Mouse (Mus musculus) MEL (cell line): ENCODE data around the gene Aifm3. TPM values are rescaled to one million over a fixed set of nuclear protein-coding genes. Genes with fewer than 3 reads are reported as not detected.

Experiments used
- DNase-seq: peaks from one replicate; pipeline ENCODE4 v3.0.0; 2011; ENCODE audit warnings: low read depth, low spot score
- H3K27ac ChIP-seq: 2 replicates; pipeline ENCODE4 v1.5.1; 2012; ENCODE audit warnings: low read depth, mild to moderate bottlenecking, control low read depth, low read length, moderate library complexity; ENCODE audit not compliant: control insufficient read depth
- H3K27me3 ChIP-seq, 2 experiments: fragments of 150-350 bp in 1 of 2; sonication (generic) in 1 of 2; 2 replicates each; pipeline ENCODE4 v1.6.1; 2012; ENCODE audit warnings: low read length in 2 of 2, mild to moderate bottlenecking in 2 of 2, improper control_type of control experiment in 1 of 2, moderate library complexity in 1 of 2; ENCODE audit not compliant: insufficient read depth in 2 of 2, control insufficient read depth in 1 of 2
- H3K36me3 ChIP-seq, 2 experiments: 2 replicates each; pipeline ENCODE4 v1.6.1; 2012 to 2014; ENCODE audit warnings: low read length in 2 of 2, improper control_type of control experiment in 1 of 2, inconsistent platforms in 1 of 2, mild to moderate bottlenecking in 1 of 2; ENCODE audit not compliant: insufficient read depth in 2 of 2, control insufficient read depth in 1 of 2
- H3K4me1 ChIP-seq, 2 experiments: fragments of 150-350 bp in 1 of 2; sonication (generic) in 1 of 2; 2 replicates each; pipeline ENCODE4 v1.6.1; 2012; ENCODE audit warnings: low read length in 2 of 2, improper control_type of control experiment in 1 of 2, mild to moderate bottlenecking in 1 of 2; ENCODE audit not compliant: insufficient read depth in 2 of 2, control insufficient read depth in 1 of 2
- H3K4me3 ChIP-seq, 2 experiments: fragments of 150-350 bp in 1 of 2; sonication (generic) in 1 of 2; 2 replicates each; pipeline ENCODE4 v1.5.1; 2012; ENCODE audit warnings: low read depth in 2 of 2, low read length in 2 of 2, mild to moderate bottlenecking in 2 of 2, moderate library complexity in 2 of 2, control low read depth in 1 of 2, improper control_type of control experiment in 1 of 2; ENCODE audit not compliant: control insufficient read depth in 1 of 2, insufficient read depth in 1 of 2
- H3K79me2 ChIP-seq: 2 replicates; pipeline ENCODE4 v1.6.1; 2012; ENCODE audit warnings: mild to moderate bottlenecking, low read length, moderate library complexity; ENCODE audit not compliant: control insufficient read depth, poor library complexity, insufficient read depth
- H3K9ac ChIP-seq: 2 replicates; pipeline ENCODE4 v1.6.1; 2012; ENCODE audit warnings: low read depth, mild to moderate bottlenecking, control low read depth, low read length, moderate library complexity; ENCODE audit not compliant: control insufficient read depth, poor library complexity, severe bottlenecking
- H3K9me3 ChIP-seq: fragments of 150-350 bp; sonication (generic); replicated peaks from 2 replicates; pipeline ENCODE4 v1.6.1; 2012; ENCODE audit warnings: mild to moderate bottlenecking, low read length, improper control_type of control experiment, moderate library complexity; ENCODE audit not compliant: insufficient read depth
- CTCF ChIP-seq, 3 experiments: IDR thresholded peaks in 2 of 3; conservative IDR thresholded peaks in 1 of 3; 2 replicates each; pipeline ENCODE4 v1.5.1; 2011 to 2012; ENCODE audit warnings: low read length in 3 of 3, low read depth in 2 of 3, mild to moderate bottlenecking in 2 of 3, improper control_type of control experiment in 1 of 3, inconsistent platforms in 1 of 3, mixed read lengths in 1 of 3, moderate library complexity in 1 of 3; ENCODE audit not compliant: control insufficient read depth in 1 of 3, insufficient read depth in 1 of 3, poor library complexity in 1 of 3, severe bottlenecking in 1 of 3
- ELF1 ChIP-seq: IDR thresholded peaks from 2 replicates; pipeline ENCODE4 v1.6.1; 2014; ENCODE audit warnings: low read depth, mild to moderate bottlenecking, inconsistent platforms, low read length, improper control_type of control experiment, moderate library complexity
- ETS1 ChIP-seq: IDR thresholded peaks from 2 replicates; pipeline ENCODE4 v1.6.1; 2012; ENCODE audit warnings: low read depth, mild to moderate bottlenecking, inconsistent platforms, low read length, improper control_type of control experiment, moderate library complexity
- GABPA ChIP-seq: IDR thresholded peaks from 2 replicates; pipeline ENCODE4 v1.6.1; 2012; ENCODE audit warnings: low read depth, mild to moderate bottlenecking, inconsistent platforms, low read length, improper control_type of control experiment, moderate library complexity
- GATA1 ChIP-seq: IDR thresholded peaks from 2 replicates; pipeline ENCODE4 v1.6.1; 2011; ENCODE audit warnings: low read depth, low read length, improper control_type of control experiment
- HCFC1 ChIP-seq: IDR thresholded peaks from 2 replicates; pipeline ENCODE4 v1.6.1; 2012; ENCODE audit warnings: low read depth, mild to moderate bottlenecking, inconsistent platforms, low read length, improper control_type of control experiment, moderate library complexity
- KAT2A ChIP-seq: conservative IDR thresholded peaks from 2 replicates; pipeline ENCODE4 v1.6.1; 2012; ENCODE audit warnings: low read depth, low read length, improper control_type of control experiment, inconsistent platforms
- MAFK ChIP-seq: IDR thresholded peaks from 2 replicates; pipeline ENCODE4 v1.6.1; 2011; ENCODE audit warnings: low read depth, mild to moderate bottlenecking, low read length, improper control_type of control experiment, borderline replicate concordance
- MAX ChIP-seq: IDR thresholded peaks from 2 replicates; pipeline ENCODE4 v1.6.1; 2011; ENCODE audit warnings: low read length, improper control_type of control experiment
- MAZ ChIP-seq: IDR thresholded peaks from 2 replicates; pipeline ENCODE4 v1.6.1; 2012; ENCODE audit warnings: low read depth, mild to moderate bottlenecking, inconsistent platforms, low read length, improper control_type of control experiment
- MYB ChIP-seq: IDR thresholded peaks from 2 replicates; pipeline ENCODE4 v1.6.1; 2011; ENCODE audit warnings: mild to moderate bottlenecking, low read depth, low read length, improper control_type of control experiment
- MYC ChIP-seq: IDR thresholded peaks from 2 replicates; pipeline ENCODE4 v1.6.1; 2011; ENCODE audit warnings: low read depth, mild to moderate bottlenecking, low read length, improper control_type of control experiment, moderate library complexity
- NELFE ChIP-seq: IDR thresholded peaks from 2 replicates; pipeline ENCODE4 v1.6.1; 2011; ENCODE audit warnings: low read depth, low read length, improper control_type of control experiment
- POLR2A ChIP-seq, 2 experiments: IDR thresholded peaks; 2 replicates each; pipeline ENCODE4 v1.6.1; 2011 to 2012; ENCODE audit warnings: low read length in 2 of 2, mild to moderate bottlenecking in 2 of 2, control low read depth in 1 of 2, improper control_type of control experiment in 1 of 2, low read depth in 1 of 2, moderate library complexity in 1 of 2; ENCODE audit not compliant: control insufficient read depth in 1 of 2, insufficient read depth in 1 of 2, poor library complexity in 1 of 2
- POLR2AphosphoS2 ChIP-seq: IDR thresholded peaks from 2 replicates; pipeline ENCODE4 v1.6.1; 2011; ENCODE audit warnings: low read length, improper control_type of control experiment
- POLR2AphosphoS5 ChIP-seq: IDR thresholded peaks from 2 replicates; pipeline ENCODE4 v1.6.1; 2012; ENCODE audit warnings: low read depth, borderline replicate concordance, mild to moderate bottlenecking, inconsistent platforms, low read length, moderate library complexity, mixed read lengths
- RAD21 ChIP-seq: IDR thresholded peaks from 2 replicates; pipeline ENCODE4 v1.6.1; 2011; ENCODE audit warnings: mild to moderate bottlenecking, low read depth, low read length, improper control_type of control experiment
- RCOR1 ChIP-seq: IDR thresholded peaks from 2 replicates; pipeline ENCODE4 v1.6.1; 2012; ENCODE audit warnings: low read depth, mild to moderate bottlenecking, inconsistent platforms, low read length, improper control_type of control experiment
- SIN3A ChIP-seq: IDR thresholded peaks from 2 replicates; pipeline ENCODE4 v1.6.1; 2012; ENCODE audit warnings: low read length, improper control_type of control experiment, inconsistent platforms
- SMC3 ChIP-seq: IDR thresholded peaks from 2 replicates; pipeline ENCODE4 v1.6.1; 2011; ENCODE audit warnings: low read depth, low read length, improper control_type of control experiment
- TAL1 ChIP-seq: IDR thresholded peaks from 2 replicates; pipeline ENCODE4 v1.6.1; 2012; ENCODE audit warnings: mild to moderate bottlenecking, inconsistent platforms, low read length, moderate library complexity, mixed read lengths
- TBP ChIP-seq: IDR thresholded peaks from 2 replicates; pipeline ENCODE4 v1.8.0; 2011; ENCODE audit warnings: low read depth, low read length, improper control_type of control experiment
- UBTF ChIP-seq: IDR thresholded peaks from 2 replicates; pipeline ENCODE4 v1.6.1; 2012; ENCODE audit warnings: low read depth, mild to moderate bottlenecking, inconsistent platforms, low read length, improper control_type of control experiment, moderate library complexity, borderline replicate concordance; ENCODE audit not compliant: insufficient read depth
- USF2 ChIP-seq, 2 experiments: IDR thresholded peaks; 2 replicates each; pipeline ENCODE4 v1.6.1; 2011 to 2012; ENCODE audit warnings: improper control_type of control experiment in 2 of 2, low read length in 2 of 2, borderline replicate concordance in 1 of 2, inconsistent platforms in 1 of 2, low read depth in 1 of 2, mild to moderate bottlenecking in 1 of 2; ENCODE audit not compliant: insufficient read depth in 1 of 2
- ZC3H11A ChIP-seq: IDR thresholded peaks from 2 replicates; pipeline ENCODE4 v1.6.1; 2012; ENCODE audit warnings: low read depth, mild to moderate bottlenecking, inconsistent platforms, low read length, improper control_type of control experiment
- ZKSCAN1 ChIP-seq: IDR thresholded peaks from 2 replicates; pipeline ENCODE4 v1.6.1; 2012; ENCODE audit warnings: low read depth, mild to moderate bottlenecking, inconsistent platforms, low read length, improper control_type of control experiment, moderate library complexity
- ZNF384 ChIP-seq: IDR thresholded peaks from 2 replicates; pipeline ENCODE4 v1.6.1; 2012; ENCODE audit warnings: low read depth, mild to moderate bottlenecking, inconsistent platforms, low read length, improper control_type of control experiment
- polyA plus RNA-seq, 2 experiments: library from polyadenylated mRNA; stranded (reverse) in 1 of 2; unstranded in 1 of 2; fragments of >175 nt in 1 of 2; fragments of >200 nt in 1 of 2; gene quantifications; 2 replicates each; pipeline versions ENCODE4 v1.2.1 to v1.2.4; 2012; ENCODE audit warnings: low replicate concordance in 2 of 2, low read depth in 1 of 2; ENCODE audit not compliant: insufficient read length in 2 of 2, insufficient read depth in 1 of 2, missing spikeins in 1 of 2
- total RNA-seq: library from RNA; depleted of rRNA; stranded (reverse); fragments of 300-350 nt; gene quantifications from 2 replicates; pipeline ENCODE4 v1.2.3, GENCODE M21; 2012

Aifm3 gene
- total and polyA plus RNA-seq, 3 experiments, result 0.23 to 0.52 TPM; not detected in 1

- Histone ChIP-seq H3K4me1 (peaks cover 8 to 18% of the 10 kb centered on the region in 2 experiments), H3K4me3 (no peak overlapping the region), H3K27ac (no peak overlapping the region)
- TF ChIP-seq RCOR1 (no peak), MAX (no peak), ZC3H11A (no peak), TAL1 (no peak), MYC (no peak), POLR2AphosphoS2 (no peak), ELF1 (no peak), SMC3 (no peak), NELFE (no peak), CTCF (IDR thresholded peaks at IDR 0.05 in 2 of 3, conservative IDR thresholded peaks at IDR 0.05 in 1 of 3; ENCODE audit: control insufficient read depth in 1 of 3, insufficient read depth in 1 of 3, low read depth in 2 of 3, low read length in 3 of 3, poor library complexity in 1 of 3, severe bottlenecking in 1 of 3) (no peak), POLR2AphosphoS5 (no peak), TBP (no peak), ETS1 (no peak), POLR2A (IDR thresholded peaks at IDR 0.05; ENCODE audit: control insufficient read depth in 1 of 2, insufficient read depth in 1 of 2, low read depth in 1 of 2, low read length in 2 of 2, poor library complexity in 1 of 2) (no peak), HCFC1 (no peak)
- TF ChIP-seq, all 39 proteins: peak for 0
- peaks cover 33% of the 10 kb centered on the region for H3K79me2 ChIP-seq
- H3K27me3 ChIP-seq, result no peaks in the 10 kb centered on the region
- H3K9me3 ChIP-seq, result no peaks in the 10 kb centered on the region
- DNase-seq, result no peak
- H3K9ac ChIP-seq, result no peak overlapping the region
- H3K36me3 ChIP-seq, result peaks cover 10 to 24% of the 10 kb centered on the region in 2 experiments
These were observed 14.7 kb upstream of the Aifm3 start for GRCm38 (mm10) chr16:17474761-17475160.

GRCm38 (mm10) chr16:17475326-17475725 is 14.1 kb upstream of the Aifm3 start:
- H3K4me3 ChIP-seq, result no peak overlapping the region
- no peak overlapping the region for H3K27ac ChIP-seq
- no peak for DNase-seq
- no peak overlapping the region for H3K9ac ChIP-seq
- no peak for TF ChIP-seq NELFE
- no peak for TF ChIP-seq MAFK
- no peak for TF ChIP-seq ZNF384
- TF ChIP-seq ZKSCAN1, result no peak
- no peak for TF ChIP-seq GABPA
- no peak for TF ChIP-seq MYB
- TF ChIP-seq USF2 (IDR thresholded peaks at IDR 0.05; ENCODE audit: borderline replicate concordance in 1 of 2, insufficient read depth in 1 of 2, low read depth in 1 of 2, low read length in 2 of 2), result no peak
- TF ChIP-seq MYC, result no peak
- no peak for TF ChIP-seq POLR2AphosphoS5
- no peak for TF ChIP-seq SIN3A
- TF ChIP-seq GATA1, result no peak
- TF ChIP-seq RAD21, result no peak
- no peak for TF ChIP-seq TBP
- no peak for TF ChIP-seq MAZ
- no peak for TF ChIP-seq MAX
- TF ChIP-seq HCFC1, result no peak
- TF ChIP-seq UBTF, result no peak
- TF ChIP-seq KAT2A, result no peak
- TF ChIP-seq ZC3H11A, result no peak
- H3K27me3 ChIP-seq, result no peaks in the 10 kb centered on the region
- no peaks in the 10 kb centered on the region for H3K9me3 ChIP-seq
- H3K36me3 ChIP-seq, result peaks cover 8 to 25% of the 10 kb centered on the region in 2 experiments
- H3K79me2 ChIP-seq, result peaks cover 36% of the 10 kb centered on the region
- peaks cover 8 to 18% of the 10 kb centered on the region in 2 experiments for H3K4me1 ChIP-seq
